Comparison of ENCODE assay signal across 22 mouse cellular contexts in genomic region chr10:119697257-119697798, GRCm38 (mm10).
DNase-seq lines count a peak whose midpoint lies in the region; ATAC-seq and TF ChIP-seq lines count a peak whose summit lies in the region.
"Had no signal": no experiment of that assay in that cellular context is flagged by ENCODE, and none has a peak within 500 bp of the region (broad histone marks: within the 10 kb centered on the region; RNA-seq: fewer than 3 reads in every experiment).

No protein-coding gene starts in this region.

- no peak for ATAC-seq in kidney, postnatal 0 days (replicated peaks; ENCODE audit: low FRiP score, low read depth)
- ATAC-seq in forebrain, embryonic 16.5 days: no peak
- ATAC-seq: forebrain, embryonic 14.5 days; intestine, embryonic 16.5 days had no signal

- H3K36me3 ChIP-seq in kidney, postnatal 0 days (ENCODE audit: insufficient read depth, low read length): no peaks in the 10 kb centered on the region
- no peaks in the 10 kb centered on the region for H3K36me3 ChIP-seq in forebrain, embryonic 16.5 days (ENCODE audit: control insufficient read depth, insufficient read depth)
- H3K36me3 ChIP-seq: embryonic facial prominence, embryonic 15.5 days; forebrain, embryonic 10.5 days; heart, embryonic 15.5 days; hindbrain, embryonic 15.5 days had no signal

- DNase-seq in kidney, postnatal 0 days (ENCODE audit: low spot score): peak; percentile 14
- DNase-seq in kidney, postnatal 25 days: no peak
- DNase-seq in 3T3-L1 (ENCODE audit: low read depth, low spot score) (peak; percentile 81), NIH3T3 (ENCODE audit: low read depth) (peak; percentile 92)
- no peak for DNase-seq in heart, adult 11 months
- DNase-seq: adrenal gland, postnatal 36 days; B cell, adult 2 months; cerebellum, adult 8-10 months; cerebellum, postnatal 14 days; embryo, embryonic 11 days; gastrocnemius, postnatal 10 days; heart, adult 2 months; heart, postnatal 14 days had no signal

- H3K4me2 ChIP-seq in kidney, postnatal 0 days (ENCODE audit: low read length): no peak overlapping the region
- no peak overlapping the region for H3K4me2 ChIP-seq in forebrain, embryonic 16.5 days (ENCODE audit: low read length)
- H3K4me2 ChIP-seq: embryonic facial prominence, embryonic 15.5 days; heart, embryonic 11.5 days; heart, embryonic 15.5 days; hindbrain, embryonic 15.5 days had no signal

- no peaks in the 10 kb centered on the region for H3K9me3 ChIP-seq in kidney, postnatal 0 days (replicated peaks; ENCODE audit: low read length)
- H3K9me3 ChIP-seq in forebrain, embryonic 16.5 days (ENCODE audit: control insufficient read depth, low read length): no peaks in the 10 kb centered on the region
- H3K9me3 ChIP-seq: embryonic facial prominence, embryonic 15.5 days; heart, embryonic 15.5 days; hindbrain, embryonic 15.5 days had no signal

- no peak for TF ChIP-seq CTCF in kidney, postnatal 0 days (IDR thresholded peaks at IDR 0.05; ENCODE audit: low read depth)

- H3K4me1 ChIP-seq in kidney, postnatal 0 days (replicated peaks; ENCODE audit: insufficient read depth, low read length): no peaks in the 10 kb centered on the region
- H3K4me1 ChIP-seq in forebrain, embryonic 16.5 days (replicated peaks; ENCODE audit: control insufficient read depth, insufficient read depth, low read length): peaks cover 15% of the 10 kb centered on the region

- no peak overlapping the region for H3K4me3 ChIP-seq in kidney, postnatal 0 days (replicated peaks; ENCODE audit: low read depth, low read length)
- H3K4me3 ChIP-seq in forebrain, embryonic 16.5 days (replicated peaks; ENCODE audit: low read length): no peak overlapping the region
- H3K4me3 ChIP-seq: embryonic facial prominence, embryonic 15.5 days; erythroblast, embryonic 14.5 days; forebrain, embryonic 10.5 days; heart, adult 2 months; heart, embryonic 15.5 days; hindbrain, embryonic 15.5 days had no signal

- H3K27ac ChIP-seq in kidney, postnatal 0 days: no peak overlapping the region
- H3K27ac ChIP-seq in forebrain, embryonic 16.5 days (ENCODE audit: low read length): no peak overlapping the region
- H3K27ac ChIP-seq: embryonic facial prominence, embryonic 15.5 days; forebrain, embryonic 10.5 days; heart, adult 2 months; heart, embryonic 15.5 days; hindbrain, embryonic 15.5 days had no signal

- WGBS in kidney, postnatal 0 days: 47% methylated on average over 9 of the region's 9 CpGs
- 74% methylated on average over 9 of the region's 9 CpGs for WGBS in forebrain, embryonic 16.5 days

- H3K27me3 ChIP-seq in kidney, postnatal 0 days (ENCODE audit: insufficient read depth, low read length): no peaks in the 10 kb centered on the region
- no peaks in the 10 kb centered on the region for H3K27me3 ChIP-seq in forebrain, embryonic 16.5 days (replicated peaks; ENCODE audit: control insufficient read depth, insufficient read depth, low read length)
- H3K27me3 ChIP-seq: hindbrain, embryonic 15.5 days had no signal

- no peak overlapping the region for H3K9ac ChIP-seq in kidney, postnatal 0 days (ENCODE audit: low read depth, low read length)
- no peak overlapping the region for H3K9ac ChIP-seq in forebrain, embryonic 16.5 days (replicated peaks; ENCODE audit: low read depth, low read length)
- H3K9ac ChIP-seq: embryonic facial prominence, embryonic 15.5 days; heart, embryonic 15.5 days; hindbrain, embryonic 15.5 days had no signal

Comparison
In these comparisons a context has a peak if more than half of its experiments do, and no peak if none do; other contexts are left out.
1. DNase-seq: peak in kidney, postnatal 0 days (single experiment), 3T3-L1 (single experiment) and NIH3T3 (single experiment); none in kidney, postnatal 25 days (0 of 2) and heart, adult 11 months (single experiment).